ENCODE assay signal across 21 mouse cellular contexts in genomic region chr13:70155596-70155995, GRCm38 (mm10).
DNase-seq lines count a peak whose midpoint lies in the region; TF ChIP-seq lines count a peak whose summit lies in the region.
"Had no signal": no experiment of that assay in that cellular context is flagged by ENCODE, and none has a peak within 500 bp of the region (broad histone marks: within the 10 kb centered on the region; RNA-seq: fewer than 3 reads in every experiment).

No protein-coding gene starts in this region.

- no peak overlapping the region for H3K27ac ChIP-seq in left cerebral cortex, adult 2 months
- H3K27ac ChIP-seq: embryonic facial prominence, embryonic 10.5 days; embryonic facial prominence, embryonic 12.5 days; forebrain, embryonic 13.5 days had no signal

- no peak for TF ChIP-seq CTCF in left cerebral cortex, adult 2 months (IDR thresholded peaks at IDR 0.05)

- H3K4me3 ChIP-seq in left cerebral cortex, adult 2 months, result no peak overlapping the region
- H3K4me3 ChIP-seq: embryonic facial prominence, embryonic 10.5 days; embryonic facial prominence, embryonic 12.5 days; forebrain, embryonic 13.5 days; forebrain, embryonic 15.5 days had no signal

- peak; percentile 39 for DNase-seq in heart, adult 11 months
- DNase-seq in heart, postnatal 14 days, result no peak
- DNase-seq in retina, embryonic 14.5 days (ENCODE audit: low spot score), result peak; percentile 13
- no peak for DNase-seq in retina, postnatal 1 day
- DNase-seq in ES-CJ7 (ENCODE audit: low read depth, low spot score) (peak; percentile 18), R1 (ENCODE audit: low read depth, low spot score) (peak; percentile 17)
- DNase-seq in left cerebral cortex, adult 2 months (ENCODE audit: extremely low spot score in 1 of 2, low spot score in 2 of 2), result no peak
- DNase-seq in right cerebral cortex, adult 2 months (ENCODE audit: low spot score in 2 of 2), result no peak
- DNase-seq: adrenal gland, adult 8-10 months; adrenal gland, postnatal 14 days; adrenal gland, postnatal 36 days; B cell, adult 2 months; cerebellum, adult 11-12 months; cerebellum, adult 2 months; cerebellum, adult 9-10 months; cerebellum, postnatal 25 days; forebrain, postnatal 0 days had no signal

- intact Hi-C loops in heart, postnatal 14 days (cut with DNase I), result no loop called here
- intact Hi-C loops in left cerebral cortex, adult 2 months (cut with DNase I), result no loop called here

Comparison
In these comparisons a context has a peak if more than half of its experiments do, and no peak if none do; other contexts are left out.
1. DNase-seq: peak in heart, adult 11 months (single experiment), retina, embryonic 14.5 days (single experiment), ES-CJ7 (single experiment) and R1 (single experiment); none in heart, postnatal 14 days (0 of 2), retina, postnatal 1 day (single experiment), left cerebral cortex, adult 2 months (0 of 2) and right cerebral cortex, adult 2 months (0 of 2).